25 mouse cellular contexts compared by ENCODE assay signal in the genomic region with DNA sequence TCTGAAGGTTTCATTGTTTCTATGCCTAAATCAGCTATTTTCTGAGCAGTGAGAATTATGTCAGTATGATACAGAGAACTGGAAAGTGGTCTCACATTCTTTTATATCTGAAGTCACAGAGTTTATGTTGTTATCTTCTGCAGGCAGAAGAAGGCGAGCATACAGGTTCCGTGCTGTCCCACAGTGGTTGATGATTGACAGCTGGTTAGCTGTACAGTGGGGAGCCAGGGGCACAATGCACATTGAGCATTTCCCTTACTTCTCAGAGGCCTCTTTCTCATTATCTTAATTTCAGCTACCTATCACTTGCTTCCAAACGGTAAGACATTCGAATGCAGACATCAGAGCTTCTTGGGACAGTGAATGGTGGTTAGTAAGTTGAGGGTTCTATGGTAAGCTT.
DNase-seq lines count a peak whose midpoint lies in the region; ATAC-seq lines count a peak whose summit lies in the region.
"Had no signal": no experiment of that assay in that cellular context is flagged by ENCODE, and none has a peak within 500 bp of the region (broad histone marks: within the 10 kb centered on the region; RNA-seq: fewer than 3 reads in every experiment).

No protein-coding gene starts in this region.

- H3K9me3 ChIP-seq in heart, embryonic 10.5 days, result no peaks in the 10 kb centered on the region
- H3K9me3 ChIP-seq in midbrain, embryonic 10.5 days (replicated peaks), result no peaks in the 10 kb centered on the region; the same call in 1 of the 2 replicates
- H3K9me3 ChIP-seq in midbrain, embryonic 16.5 days (replicated peaks; ENCODE audit: control insufficient read depth, low read length, poor library complexity, severe bottlenecking), result no peaks in the 10 kb centered on the region
- no peaks in the 10 kb centered on the region for H3K9me3 ChIP-seq in liver, embryonic 15.5 days (replicated peaks)
- H3K9me3 ChIP-seq: embryonic facial prominence, embryonic 15.5 days; heart, embryonic 15.5 days had no signal

- DNase-seq in heart, adult 11 months, result peak; percentile 34
- no peak for DNase-seq in heart, embryonic 10.5 days (ENCODE audit: low spot score)
- no peak for DNase-seq in midbrain, embryonic 10.5 days (ENCODE audit: low spot score)
- no peak for DNase-seq in spleen, adult 18-20 months
- DNase-seq: adrenal gland, postnatal 14 days; B cell, adult 2 months; cerebellum, adult 2 months; cerebellum, postnatal 10 days; embryo, embryonic 11 days; gastrocnemius, adult 2 months; gastrocnemius, postnatal 25 days; heart, adult 18-20 months; heart, postnatal 14 days had no signal

- no peak overlapping the region for H3K4me2 ChIP-seq in midbrain, embryonic 16.5 days (ENCODE audit: low read length)
- H3K4me2 ChIP-seq in liver, embryonic 15.5 days, result no peak overlapping the region
- H3K4me2 ChIP-seq: embryonic facial prominence, embryonic 15.5 days; heart, embryonic 11.5 days; heart, embryonic 15.5 days; hindbrain, embryonic 14.5 days had no signal

- H3K27ac ChIP-seq in heart, embryonic 10.5 days, result no peak overlapping the region
- H3K27ac ChIP-seq in midbrain, embryonic 10.5 days (replicated peaks), result peak overlapping the region; percentile 46; the same call in 1 of the 2 replicates
- H3K27ac ChIP-seq in midbrain, embryonic 16.5 days (ENCODE audit: low read length), result no peak overlapping the region
- H3K27ac ChIP-seq in liver, embryonic 15.5 days (replicated peaks), result no peak overlapping the region
- H3K27ac ChIP-seq: embryonic facial prominence, embryonic 15.5 days; forebrain, embryonic 10.5 days; gastrocnemius, adult 2 months; heart, embryonic 15.5 days; hindbrain, embryonic 14.5 days had no signal

- ATAC-seq in midbrain, embryonic 16.5 days, result no peak
- ATAC-seq in liver, embryonic 15.5 days (ENCODE audit: insufficient read depth), result peak; percentile 61
- no peak for ATAC-seq in monocyte, adult 5-6 weeks (replicated peaks; ENCODE audit: insufficient number of reproducible peaks, low FRiP score, low TSS enrichment, poor library complexity, severe bottlenecking)
- ATAC-seq: CD4-positive, CD25-positive, alpha-beta regulatory T cell, adult 4 months; forebrain, embryonic 14.5 days had no signal

- no peak overlapping the region for H3K4me3 ChIP-seq in heart, embryonic 10.5 days
- H3K4me3 ChIP-seq in midbrain, embryonic 10.5 days, result no peak overlapping the region
- H3K4me3 ChIP-seq in midbrain, embryonic 16.5 days (ENCODE audit: low read depth, low read length), result no peak overlapping the region
- no peak overlapping the region for H3K4me3 ChIP-seq in liver, embryonic 15.5 days (replicated peaks)
- H3K4me3 ChIP-seq: embryonic facial prominence, embryonic 15.5 days; erythroblast, embryonic 14.5 days; forebrain, embryonic 10.5 days; gastrocnemius, adult 2 months; heart, embryonic 15.5 days had no signal

- no peaks in the 10 kb centered on the region for H3K4me1 ChIP-seq in heart, embryonic 10.5 days
- H3K4me1 ChIP-seq in midbrain, embryonic 10.5 days, result peaks cover 26% of the 10 kb centered on the region
- H3K4me1 ChIP-seq in midbrain, embryonic 16.5 days (ENCODE audit: control insufficient read depth, insufficient read depth, low read length), result peaks cover 7% of the 10 kb centered on the region
- H3K4me1 ChIP-seq in liver, embryonic 15.5 days (replicated peaks), result peaks cover 19% of the 10 kb centered on the region; the same call in 1 of the 2 replicates

- WGBS in heart, embryonic 10.5 days, result 62% methylated on average over 4 of the region's 4 CpGs
- 92% methylated on average over 4 of the region's 4 CpGs for WGBS in midbrain, embryonic 10.5 days
- 72% methylated on average over 4 of the region's 4 CpGs for WGBS in midbrain, embryonic 16.5 days
- WGBS in liver, embryonic 15.5 days (ENCODE audit: insufficient replicate concordance), result 19% methylated on average over 4 of the region's 4 CpGs

- no peak overlapping the region for H3K9ac ChIP-seq in midbrain, embryonic 16.5 days (ENCODE audit: low read depth, low read length)
- H3K9ac ChIP-seq in liver, embryonic 15.5 days, result no peak overlapping the region
- H3K9ac ChIP-seq: embryonic facial prominence, embryonic 15.5 days; heart, embryonic 15.5 days; hindbrain, embryonic 14.5 days had no signal

- no peaks in the 10 kb centered on the region for H3K27me3 ChIP-seq in heart, embryonic 10.5 days (ENCODE audit: insufficient read depth, poor library complexity, severe bottlenecking)
- no peaks in the 10 kb centered on the region for H3K27me3 ChIP-seq in midbrain, embryonic 10.5 days (ENCODE audit: low read depth, poor library complexity, severe bottlenecking)
- H3K27me3 ChIP-seq in midbrain, embryonic 16.5 days (ENCODE audit: control insufficient read depth, insufficient read depth, low read depth, low read length), result no peaks in the 10 kb centered on the region
- H3K27me3 ChIP-seq in liver, embryonic 15.5 days, result no peaks in the 10 kb centered on the region
- H3K27me3 ChIP-seq: embryonic facial prominence, embryonic 15.5 days; heart, embryonic 15.5 days had no signal

- H3K36me3 ChIP-seq in heart, embryonic 10.5 days, result no peaks in the 10 kb centered on the region
- H3K36me3 ChIP-seq in midbrain, embryonic 10.5 days, result no peaks in the 10 kb centered on the region
- no peaks in the 10 kb centered on the region for H3K36me3 ChIP-seq in midbrain, embryonic 16.5 days (ENCODE audit: control insufficient read depth, insufficient read depth, low read length)
- H3K36me3 ChIP-seq in liver, embryonic 15.5 days (replicated peaks), result no peaks in the 10 kb centered on the region
- H3K36me3 ChIP-seq: embryonic facial prominence, embryonic 15.5 days; forebrain, embryonic 10.5 days; G1E; heart, embryonic 15.5 days had no signal
